Mouse (Mus musculus): ENCODE data around the gene Golph3l. TPM values are rescaled to one million over a fixed set of nuclear protein-coding genes. Genes with fewer than 3 reads are reported as not detected.
"Not testable (repeated sequence)": the region's sequence is repeated elsewhere in the genome, so short reads cannot be mapped to it uniquely, and the experiment has no call there.

Golph3l gene
- polyA plus RNA-seq, 1 experiment from 2014 or later = 25.6 TPM

DNA sequence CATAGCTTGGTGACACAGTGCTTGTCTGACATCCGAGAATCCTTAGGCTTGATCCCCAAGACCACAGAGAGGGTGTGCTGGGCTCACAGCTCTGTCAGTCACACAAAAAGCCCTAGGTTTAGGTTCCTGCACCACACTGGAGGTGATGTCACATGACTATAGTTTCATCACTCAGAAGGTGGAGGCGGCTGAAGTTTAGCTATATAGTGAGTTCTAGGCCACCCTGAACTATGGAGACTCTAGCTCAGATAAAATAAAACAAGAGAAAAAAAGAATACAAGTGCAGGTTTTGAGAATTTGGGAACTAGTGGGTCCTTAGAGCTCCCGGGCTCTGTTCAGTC, 62.3 kb downstream of the Golph3l start:
- no peak for ATAC-seq
- H3K4me3 ChIP-seq (ENCODE audit: low read length) = no peak overlapping the region
- no peaks in the 10 kb centered on the region for H3K9me3 ChIP-seq (ENCODE audit: control insufficient read depth, low read length)
- H3K4me2 ChIP-seq (ENCODE audit: low read length) = no peak overlapping the region
- H3K36me3 ChIP-seq (ENCODE audit: control insufficient read depth, insufficient read depth, low read length) = no peaks in the 10 kb centered on the region
- H3K27me3 ChIP-seq (replicated peaks; ENCODE audit: control insufficient read depth, insufficient read depth, low read length) = no peaks in the 10 kb centered on the region
- H3K9ac ChIP-seq (ENCODE audit: low read depth, low read length) = no peak overlapping the region
- 95% methylated on average over 3 of the region's 3 CpGs for WGBS
- H3K4me1 ChIP-seq (ENCODE audit: control insufficient read depth, insufficient read depth, low read depth, low read length) = no peaks in the 10 kb centered on the region
- no peak overlapping the region for H3K27ac ChIP-seq (ENCODE audit: low read depth, low read length)

DNA sequence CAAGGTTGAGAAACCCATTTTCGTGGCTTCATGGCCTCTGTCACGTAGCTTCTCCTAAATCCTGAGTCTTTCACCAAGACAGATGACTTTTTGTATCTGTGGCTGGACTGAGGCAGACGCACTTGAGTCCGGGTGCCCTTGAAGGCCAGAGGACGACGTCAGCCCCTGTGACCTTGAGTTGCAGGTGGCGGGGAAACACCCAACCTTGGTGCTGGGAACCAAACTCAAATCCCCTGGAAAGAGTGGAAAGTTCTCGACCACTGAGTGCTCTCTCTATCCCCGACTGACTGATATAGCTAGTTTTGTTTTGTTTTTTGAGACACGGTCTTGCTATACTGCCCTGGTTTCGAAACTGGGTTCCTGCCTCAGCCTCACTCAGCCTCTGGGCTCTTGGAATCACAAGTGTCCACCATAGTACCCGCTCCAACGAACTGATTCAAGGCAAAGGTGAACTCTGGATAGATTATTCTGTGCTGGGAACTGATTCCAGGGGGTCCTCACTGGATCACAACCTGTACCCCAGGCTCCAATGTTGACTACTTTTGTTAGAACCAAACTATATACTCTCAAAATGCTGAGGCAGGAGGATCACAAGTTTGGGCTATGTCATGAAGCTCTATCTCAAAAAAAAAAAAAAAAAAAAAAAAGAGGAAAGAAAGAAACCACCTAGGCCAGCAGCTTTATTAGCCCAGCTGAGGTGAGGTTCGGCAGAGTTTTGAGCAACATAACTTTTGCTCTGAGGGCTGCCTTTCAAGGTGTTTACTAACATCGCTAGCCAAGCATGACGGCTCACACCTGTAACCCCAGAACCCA, 62.9 kb downstream of the Golph3l start:
- ATAC-seq = no peak
- H3K27me3 ChIP-seq (replicated peaks; ENCODE audit: control insufficient read depth, insufficient read depth, low read length) = no peaks in the 10 kb centered on the region
- H3K27ac ChIP-seq (ENCODE audit: low read depth, low read length) = no peak overlapping the region
- no peaks in the 10 kb centered on the region for H3K4me1 ChIP-seq (ENCODE audit: control insufficient read depth, insufficient read depth, low read depth, low read length)
- no peak overlapping the region for H3K4me3 ChIP-seq (ENCODE audit: low read length)
- H3K36me3 ChIP-seq (ENCODE audit: control insufficient read depth, insufficient read depth, low read length) = no peaks in the 10 kb centered on the region
- no peak overlapping the region for H3K4me2 ChIP-seq (ENCODE audit: low read length)
- 91% methylated on average over 16 of the region's 16 CpGs for WGBS
- H3K9me3 ChIP-seq (ENCODE audit: control insufficient read depth, low read length) = no peaks in the 10 kb centered on the region
- no peak overlapping the region for H3K9ac ChIP-seq (ENCODE audit: low read depth, low read length)

DNA sequence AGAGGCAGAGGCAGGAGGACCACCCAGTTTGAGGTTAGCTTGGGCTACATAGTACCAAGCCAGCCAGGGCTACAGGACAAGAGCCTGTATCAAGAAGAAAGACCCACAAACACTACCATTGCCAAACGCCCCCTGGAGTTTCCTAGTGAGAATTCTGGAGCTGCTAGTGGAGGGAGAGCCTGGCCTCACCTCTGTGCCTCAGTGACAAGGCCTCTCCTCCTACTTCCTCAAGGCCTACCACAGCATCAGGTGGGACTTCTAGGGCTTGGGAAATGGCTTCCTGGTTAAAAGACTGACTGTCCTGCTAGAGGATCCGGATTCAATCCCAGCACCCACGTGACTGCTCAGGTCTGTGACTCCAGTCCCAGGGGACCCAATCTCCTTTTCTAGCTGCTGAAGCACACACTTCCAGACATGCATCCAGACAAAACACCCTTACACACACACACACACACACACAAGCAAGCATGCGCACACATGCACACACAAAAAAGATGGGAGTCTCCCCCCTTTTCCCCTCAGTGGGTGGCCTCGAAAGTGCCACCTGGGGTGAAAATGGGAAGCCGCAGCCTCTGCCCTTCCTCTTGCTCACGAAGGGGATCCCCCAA, 63.6 kb downstream of the Golph3l start:
- H3K27ac ChIP-seq (ENCODE audit: low read depth, low read length) = no peak overlapping the region
- H3K9me3 ChIP-seq (ENCODE audit: control insufficient read depth, low read length) = no peaks in the 10 kb centered on the region
- WGBS = 54% methylated on average over 7 of the region's 7 CpGs
- no peak for ATAC-seq
- no peak overlapping the region for H3K4me2 ChIP-seq (ENCODE audit: low read length)
- H3K9ac ChIP-seq (ENCODE audit: low read depth, low read length) = no peak overlapping the region
- H3K36me3 ChIP-seq (ENCODE audit: control insufficient read depth, insufficient read depth, low read length) = no peaks in the 10 kb centered on the region
- no peaks in the 10 kb centered on the region for H3K27me3 ChIP-seq (replicated peaks; ENCODE audit: control insufficient read depth, insufficient read depth, low read length)
- no peaks in the 10 kb centered on the region for H3K4me1 ChIP-seq (ENCODE audit: control insufficient read depth, insufficient read depth, low read depth, low read length)
- H3K4me3 ChIP-seq (ENCODE audit: low read length) = no peak overlapping the region

DNA sequence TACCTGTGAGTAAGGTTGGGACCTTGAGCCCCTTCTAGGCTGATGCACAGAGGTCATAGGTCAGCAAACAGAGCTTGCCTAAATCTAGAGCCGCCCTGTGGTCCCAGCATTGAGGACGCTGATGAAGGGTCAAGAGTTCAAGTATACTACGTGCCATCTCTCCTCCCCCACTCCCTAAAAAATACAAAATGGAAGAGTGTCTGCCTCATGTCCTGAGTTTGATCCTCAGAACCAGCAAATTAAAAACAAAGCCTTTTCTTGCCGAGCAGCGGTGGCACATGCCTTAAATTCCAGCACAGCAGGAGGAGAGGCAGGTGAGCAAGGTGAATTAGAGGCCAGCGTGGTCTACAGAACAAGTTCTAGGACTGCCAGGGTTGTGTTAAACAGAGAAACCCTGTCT, 64.1 kb downstream of the Golph3l start:
- H3K4me1 ChIP-seq (ENCODE audit: control insufficient read depth, insufficient read depth, low read depth, low read length) = peaks cover 2% of the 10 kb centered on the region; the same call in 1 of the 2 replicates
- H3K9ac ChIP-seq (ENCODE audit: low read depth, low read length) = no peak overlapping the region
- H3K4me2 ChIP-seq (ENCODE audit: low read length) = no peak overlapping the region
- H3K4me3 ChIP-seq (ENCODE audit: low read length) = no peak overlapping the region
- ATAC-seq = no peak
- H3K9me3 ChIP-seq (ENCODE audit: control insufficient read depth, low read length) = no peaks in the 10 kb centered on the region
- WGBS = 16% methylated on average over 6 of the region's 6 CpGs
- H3K27ac ChIP-seq (ENCODE audit: low read depth, low read length) = no peak overlapping the region
- H3K27me3 ChIP-seq (replicated peaks; ENCODE audit: control insufficient read depth, insufficient read depth, low read length) = no peaks in the 10 kb centered on the region
- H3K36me3 ChIP-seq (ENCODE audit: control insufficient read depth, insufficient read depth, low read length) = no peaks in the 10 kb centered on the region

GRCm38 (mm10) chr3:95653473-95654034, 64.8 kb downstream of the Golph3l start:
- H3K36me3 ChIP-seq (ENCODE audit: control insufficient read depth, insufficient read depth, low read length) = no peaks in the 10 kb centered on the region
- peaks cover 3% of the 10 kb centered on the region; the same call in 1 of the 2 replicates for H3K4me1 ChIP-seq (ENCODE audit: control insufficient read depth, insufficient read depth, low read depth, low read length)
- H3K4me2 ChIP-seq (ENCODE audit: low read length) = no peak overlapping the region
- no peak overlapping the region for H3K27ac ChIP-seq (ENCODE audit: low read depth, low read length)
- no peaks in the 10 kb centered on the region for H3K9me3 ChIP-seq (ENCODE audit: control insufficient read depth, low read length)
- no peak overlapping the region for H3K9ac ChIP-seq (ENCODE audit: low read depth, low read length)
- H3K4me3 ChIP-seq (ENCODE audit: low read length) = no peak overlapping the region
- WGBS = 20% methylated on average over 11 of the region's 11 CpGs
- ATAC-seq = no peak
- no peaks in the 10 kb centered on the region for H3K27me3 ChIP-seq (replicated peaks; ENCODE audit: control insufficient read depth, insufficient read depth, low read length)

DNA sequence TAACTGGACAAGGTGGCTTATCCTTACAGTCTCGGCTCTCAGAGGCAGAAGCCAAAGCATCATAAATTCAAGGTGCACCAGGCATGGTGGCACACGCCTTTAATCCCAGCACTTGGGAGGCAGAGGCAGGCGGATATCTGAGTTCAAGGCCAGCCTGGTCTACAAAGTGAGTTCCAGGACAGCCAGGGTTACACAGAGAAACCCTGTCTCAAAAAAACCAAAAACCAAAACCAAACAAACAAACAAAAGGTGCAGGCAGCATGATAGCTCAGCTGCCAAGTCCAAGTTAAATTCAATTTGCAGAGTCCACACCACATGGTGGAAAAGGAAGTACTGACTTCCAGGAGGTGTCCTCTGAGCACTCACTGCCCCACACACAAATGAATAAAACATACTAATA, 65.6 kb downstream of the Golph3l start:
- not testable (repeated sequence) for H3K4me2 ChIP-seq (ENCODE audit: low read length); H3K27me3 ChIP-seq (replicated peaks; ENCODE audit: control insufficient read depth, insufficient read depth, low read length); H3K27ac ChIP-seq (ENCODE audit: low read depth, low read length); ATAC-seq; H3K36me3 ChIP-seq (ENCODE audit: control insufficient read depth, insufficient read depth, low read length); H3K4me3 ChIP-seq (ENCODE audit: low read length); H3K9me3 ChIP-seq (ENCODE audit: control insufficient read depth, low read length); H3K4me1 ChIP-seq (ENCODE audit: control insufficient read depth, insufficient read depth, low read depth, low read length); H3K9ac ChIP-seq (ENCODE audit: low read depth, low read length)
- 93% methylated on average over 3 of the region's 3 CpGs for WGBS

GRCm38 (mm10) chr3:95655437-95655836, 66.7 kb downstream of the Golph3l start:
- Histone ChIP-seq H3K27ac (ENCODE audit: low read depth, low read length) (no peak overlapping the region), H3K9ac (ENCODE audit: low read depth, low read length) (no peak overlapping the region), H3K4me1 (ENCODE audit: control insufficient read depth, insufficient read depth, low read depth, low read length) (peaks cover 5% of the 10 kb centered on the region), H3K9me3 (ENCODE audit: control insufficient read depth, low read length) (no peaks in the 10 kb centered on the region), H3K4me3 (ENCODE audit: low read length) (no peak overlapping the region), H3K27me3 (replicated peaks; ENCODE audit: control insufficient read depth, insufficient read depth, low read length) (no peaks in the 10 kb centered on the region), H3K36me3 (ENCODE audit: control insufficient read depth, insufficient read depth, low read length) (no peaks in the 10 kb centered on the region; the same call in 1 of the 2 replicates), H3K4me2 (ENCODE audit: low read length) (no peak overlapping the region)
- 88% methylated on average over 5 of the region's 5 CpGs for WGBS
- no peak for ATAC-seq

- Histone ChIP-seq H3K27ac (ENCODE audit: low read depth, low read length) (no peak overlapping the region), H3K9ac (ENCODE audit: low read depth, low read length) (no peak overlapping the region)
Observed at GRCm38 (mm10) chr3:95657108-95657507, 68.4 kb downstream of the Golph3l start.

DNA sequence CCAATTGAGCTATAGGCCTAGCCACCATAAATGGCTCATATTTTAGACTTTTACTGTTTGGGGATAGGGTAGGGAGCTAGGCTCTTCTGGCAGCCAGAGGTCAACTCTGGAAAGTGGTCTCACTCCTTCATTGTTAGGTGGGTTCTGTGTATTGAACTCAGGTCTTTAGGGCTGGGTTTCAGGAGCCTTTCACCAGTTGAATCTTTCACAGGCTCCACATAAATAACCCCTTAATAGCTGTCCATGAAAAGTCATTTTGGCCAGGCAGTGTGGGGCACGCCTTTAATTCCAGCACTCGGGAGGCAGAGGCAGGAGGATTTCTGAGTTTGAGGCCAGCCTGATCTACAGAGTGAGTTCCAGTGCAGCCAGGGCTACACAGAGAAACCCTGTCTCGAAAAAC, 69.0 kb downstream of the Golph3l start:
- Histone ChIP-seq H3K4me3 (ENCODE audit: low read length) (peak overlapping the region; percentile 57), H3K27ac (ENCODE audit: low read depth, low read length) (no peak overlapping the region; the same call in 1 of the 2 replicates), H3K9ac (ENCODE audit: low read depth, low read length) (no peak overlapping the region; the same call in 1 of the 2 replicates), H3K4me2 (ENCODE audit: low read length) (peak overlapping the region; percentile 94), H3K9me3 (ENCODE audit: control insufficient read depth, low read length) (no peaks in the 10 kb centered on the region), H3K36me3 (ENCODE audit: control insufficient read depth, insufficient read depth, low read length) (peaks cover 3% of the 10 kb centered on the region; the same call in 1 of the 2 replicates), H3K4me1 (ENCODE audit: control insufficient read depth, insufficient read depth, low read depth, low read length) (peaks cover 25% of the 10 kb centered on the region), H3K27me3 (replicated peaks; ENCODE audit: control insufficient read depth, insufficient read depth, low read length) (no peaks in the 10 kb centered on the region)
- 81% methylated on average over 3 of the region's 3 CpGs for WGBS
- no peak for ATAC-seq

More at GRCm38 (mm10) chr3:95657108-95657507, 68.4 kb downstream of the Golph3l start:
- Histone ChIP-seq H3K4me3 (ENCODE audit: low read length) (no peak overlapping the region), H3K36me3 (ENCODE audit: control insufficient read depth, insufficient read depth, low read length) (peaks cover 3% of the 10 kb centered on the region; the same call in 1 of the 2 replicates), H3K27me3 (replicated peaks; ENCODE audit: control insufficient read depth, insufficient read depth, low read length) (no peaks in the 10 kb centered on the region), H3K9me3 (ENCODE audit: control insufficient read depth, low read length) (no peaks in the 10 kb centered on the region), H3K4me2 (ENCODE audit: low read length) (no peak overlapping the region), H3K4me1 (ENCODE audit: control insufficient read depth, insufficient read depth, low read depth, low read length) (peaks cover 18% of the 10 kb centered on the region)
- 93% methylated on average over 3 of the region's 3 CpGs for WGBS
- ATAC-seq = no peak

Data from hindbrain, embryonic 16.5 days (tissue).